Mouse (Mus musculus): ENCODE results near the gene Megf11. TPM values are rescaled to one million over a fixed set of nuclear protein-coding genes. Genes with fewer than 3 reads are reported as not detected.
A peak's percentile ranks its signal among the peaks of the same experiment; 100 is the strongest.
"Not testable (repeated sequence)": the region's sequence is repeated elsewhere in the genome, so short reads cannot be mapped to it uniquely, and the experiment has no call there.

Megf11 gene
- polyA plus RNA-seq, 1 experiment = 0.14 TPM

- peak; percentile 35 for DNase-seq (ENCODE audit: low read depth, low spot score)
- 5% methylated on average over 5 of the region's 5 CpGs for WGBS
These were observed 282.1 kb downstream of the Megf11 start for GRCm38 (mm10) chr9:64667513-64667912.

- 64% methylated on average over 2 of the region's 2 CpGs for WGBS
- no peak for DNase-seq (ENCODE audit: low read depth, low spot score)
These were observed 282.6 kb downstream of the Megf11 start for GRCm38 (mm10) chr9:64668001-64668400.

- 30% methylated on average over 8 of the region's 11 CpGs for WGBS
- not testable (repeated sequence) for DNase-seq (ENCODE audit: low read depth, low spot score)
These were observed 286.2 kb downstream of the Megf11 start for GRCm38 (mm10) chr9:64671341-64672319.

GRCm38 (mm10) chr9:64687122-64688014 lies 301.9 kb downstream of the Megf11 start:
- 70% methylated on average over 13 of the region's 13 CpGs for WGBS
- no peak for DNase-seq (ENCODE audit: low read depth, low spot score)

- WGBS = 52% methylated on average over 1 of the region's 1 CpGs
These were observed 302.6 kb downstream of the Megf11 start for GRCm38 (mm10) chr9:64688015-64688394.

GRCm38 (mm10) chr9:64690771-64691170 lies 305.3 kb downstream of the Megf11 start:
- no peak for DNase-seq (ENCODE audit: low read depth, low spot score)
- 92% methylated on average over 2 of the region's 2 CpGs for WGBS

More at GRCm38 (mm10) chr9:64688015-64688394, 302.6 kb downstream of the Megf11 start:
- DNase-seq (ENCODE audit: low read depth, low spot score) = no peak

GRCm38 (mm10) chr9:64691176-64691575 lies 305.8 kb downstream of the Megf11 start:
- WGBS = 3% methylated on average over 7 of the region's 7 CpGs
- no peak for DNase-seq (ENCODE audit: low read depth, low spot score)

- no peak for DNase-seq (ENCODE audit: low read depth, low spot score)
- 37% methylated on average over 2 of the region's 2 CpGs for WGBS
These were observed 307.7 kb downstream of the Megf11 start for GRCm38 (mm10) chr9:64693094-64693493.

GRCm38 (mm10) chr9:64695266-64695665 lies 309.8 kb downstream of the Megf11 start:
- 95% methylated on average over 1 of the region's 1 CpGs for WGBS
- DNase-seq (ENCODE audit: low read depth, low spot score) = no peak

GRCm38 (mm10) chr9:64696404-64696803 lies 311.0 kb downstream of the Megf11 start:
- 80% methylated on average over 4 of the region's 4 CpGs for WGBS
- no peak for DNase-seq (ENCODE audit: low read depth, low spot score)

GRCm38 (mm10) chr9:64697006-64697405 lies 311.6 kb downstream of the Megf11 start:
- no peak for DNase-seq (ENCODE audit: low read depth, low spot score)
- 87% methylated on average over 1 of the region's 1 CpGs for WGBS

- 82% methylated on average over 5 of the region's 5 CpGs for WGBS
- DNase-seq (ENCODE audit: low read depth, low spot score) = no peak
These were observed 312.3 kb downstream of the Megf11 start for GRCm38 (mm10) chr9:64697677-64698076.

- DNase-seq (ENCODE audit: low read depth, low spot score) = no peak
- 100% methylated on average over 1 of the region's 1 CpGs for WGBS
These were observed 313.2 kb downstream of the Megf11 start for GRCm38 (mm10) chr9:64698586-64698985.

GRCm38 (mm10) chr9:64700451-64701311 lies 315.3 kb downstream of the Megf11 start:
- 39% methylated on average over 4 of the region's 4 CpGs for WGBS
- DNase-seq (ENCODE audit: low read depth, low spot score) = peak; percentile 87

- 29% methylated on average over 1 of the region's 1 CpGs for WGBS
- peak; percentile 47 for DNase-seq (ENCODE audit: low read depth, low spot score)
These were observed 316.2 kb downstream of the Megf11 start for GRCm38 (mm10) chr9:64701651-64702050.

GRCm38 (mm10) chr9:64702391-64702790 lies 317.0 kb downstream of the Megf11 start:
- no peak for DNase-seq (ENCODE audit: low read depth, low spot score)

- DNase-seq (ENCODE audit: low read depth, low spot score) = peak; percentile 90
- 30% methylated on average over 2 of the region's 2 CpGs for WGBS
These were observed 317.5 kb downstream of the Megf11 start for GRCm38 (mm10) chr9:64702937-64703336.

GRCm38 (mm10) chr9:64703420-64703965 lies 318.1 kb downstream of the Megf11 start:
- DNase-seq (ENCODE audit: low read depth, low spot score) = no peak
